Mouse (Mus musculus): ENCODE measurements around the gene Acap3. TPM values are rescaled to one million over a fixed set of nuclear protein-coding genes. Genes with fewer than 3 reads are reported as not detected.

The Acap3 gene
- polyA plus RNA-seq, 1 experiment: 31.0 TPM

DNA sequence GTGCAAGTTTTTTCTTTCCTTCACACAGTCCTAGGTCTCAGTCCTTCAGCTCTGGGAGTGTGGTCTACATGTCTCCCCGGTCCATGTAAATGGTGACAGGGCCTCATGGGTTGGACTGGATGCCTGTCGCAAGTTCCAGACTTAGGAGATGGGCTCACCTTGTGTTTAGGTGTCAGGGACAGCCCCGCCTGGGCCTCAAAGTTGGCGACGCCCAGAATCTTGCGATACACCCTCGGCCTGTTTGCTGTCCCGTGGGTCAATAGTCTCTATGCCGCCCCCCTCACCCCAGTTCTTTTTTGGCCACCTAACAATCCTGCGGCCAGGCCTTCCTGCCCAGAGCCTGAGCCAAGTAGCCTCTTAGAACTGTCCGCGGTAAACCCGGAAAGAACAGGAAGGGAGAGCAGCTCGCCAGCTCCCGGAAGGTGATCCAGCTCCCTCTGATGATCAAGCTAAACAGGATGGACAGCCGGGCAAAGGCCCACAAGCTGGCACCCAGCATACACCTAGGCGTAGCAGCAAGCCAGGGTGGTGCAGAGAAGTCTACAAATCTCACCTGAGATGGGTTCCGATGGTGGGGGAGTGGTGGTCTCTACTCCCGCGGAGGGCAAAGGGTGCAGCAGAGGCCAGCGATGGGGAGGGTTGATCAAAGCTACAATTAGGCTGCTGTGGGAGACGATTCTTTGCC, 22.9 kb upstream of the Acap3 start:
- Histone ChIP-seq H3K27me3 (ENCODE audit: control insufficient read depth, insufficient read depth, insufficient read length) (no peaks in the 10 kb centered on the region), H3ac (ENCODE audit: control insufficient read depth, insufficient read length, low read depth) (peak overlapping the region; percentile 92), H3K79me2 (ENCODE audit: control insufficient read depth, insufficient read depth) (peaks cover 64% of the 10 kb centered on the region), H3K4me3 (ENCODE audit: insufficient read depth, poor library complexity, severe bottlenecking) (peak overlapping the region; percentile 69), H3K36me3 (ENCODE audit: control insufficient read depth, insufficient read depth) (peaks cover 28% of the 10 kb centered on the region), H3K79me3 (ENCODE audit: low read depth) (peaks cover 26% of the 10 kb centered on the region)
- TF ChIP-seq FOSL1 (IDR thresholded peaks at IDR 0.05; ENCODE audit: insufficient read depth, low read length, poor library complexity, severe bottlenecking) (no peak), MYOD1 (IDR thresholded peaks at IDR 0.05; ENCODE audit: control insufficient read depth, insufficient read length, low read depth) (no peak), CTCF (IDR thresholded peaks at IDR 0.05; ENCODE audit: control insufficient read depth, insufficient read depth, insufficient read length) (no peak), MYOG (IDR thresholded peaks at IDR 0.05; ENCODE audit: control insufficient read depth, extremely low read depth, insufficient read length) (no peak), USF1 (IDR thresholded peaks at IDR 0.05; ENCODE audit: low read depth) (no peak), CEBPB (IDR thresholded peaks at IDR 0.05; ENCODE audit: low read depth) (no peak)

DNA sequence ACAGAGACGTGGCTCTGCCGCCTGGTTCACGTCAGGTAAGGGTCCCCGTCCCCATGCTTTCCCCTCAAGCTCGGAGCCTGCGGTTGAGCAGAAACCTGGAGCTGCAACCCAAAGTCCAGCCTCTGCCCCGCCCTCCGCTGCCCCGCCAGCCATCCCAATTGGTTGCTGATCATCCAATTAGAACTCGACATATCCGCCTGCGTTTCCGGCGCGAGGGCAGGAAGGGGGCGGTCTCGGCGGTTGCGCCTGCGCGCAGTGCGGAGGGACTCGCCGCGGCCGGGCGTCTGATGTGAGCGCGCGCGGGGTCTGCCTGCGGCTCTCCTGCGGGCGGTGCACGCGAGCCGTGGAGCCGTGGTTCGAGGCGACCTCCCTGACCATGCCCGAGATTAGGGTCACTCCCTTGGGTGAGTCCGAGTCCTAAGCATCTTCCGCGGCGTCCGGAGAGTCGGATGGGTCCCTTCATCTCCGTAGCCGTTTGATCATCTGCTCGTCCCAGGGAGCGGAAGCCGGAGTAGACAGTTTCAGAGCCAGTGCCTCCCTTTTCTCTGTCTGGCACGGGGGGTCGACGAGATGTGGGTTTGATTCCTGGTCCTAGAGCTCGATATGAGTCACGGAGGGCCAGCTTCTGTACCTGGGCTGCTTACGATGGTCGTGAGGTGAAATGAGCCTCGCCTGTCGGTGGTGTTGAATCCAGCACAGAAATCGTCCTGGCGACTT, 22.1 kb upstream of the Acap3 start, which contains the start of the genes Cptp and Ints11:
Gene Cptp (minus strand): TSS at position 124 of the 717 bp plus-strand sequence.
Gene Ints11 (plus strand): TSS at position 230 of the 717 bp plus-strand sequence.
- Histone ChIP-seq H3K36me3 (ENCODE audit: control insufficient read depth, insufficient read depth) (peaks cover 29% of the 10 kb centered on the region), H3K79me3 (ENCODE audit: low read depth) (peaks cover 29% of the 10 kb centered on the region), H3K27me3 (ENCODE audit: control insufficient read depth, insufficient read depth, insufficient read length) (no peaks in the 10 kb centered on the region), H3K4me3 (ENCODE audit: insufficient read depth, poor library complexity, severe bottlenecking) (peak within 1 kb of the TSS; percentile 69), H3K79me2 (ENCODE audit: control insufficient read depth, insufficient read depth) (peaks cover 71% of the 10 kb centered on the region), H3ac (ENCODE audit: control insufficient read depth, insufficient read length, low read depth) (peak within 1 kb of the TSS; percentile 99)
- TF ChIP-seq CTCF (IDR thresholded peaks at IDR 0.05; ENCODE audit: control insufficient read depth, insufficient read depth, insufficient read length) (no peak), MYOG (IDR thresholded peaks at IDR 0.05; ENCODE audit: control insufficient read depth, extremely low read depth, insufficient read length) (no peak), CEBPB (IDR thresholded peaks at IDR 0.05; ENCODE audit: low read depth) (no peak), MYOD1 (IDR thresholded peaks at IDR 0.05; ENCODE audit: control insufficient read depth, insufficient read length, low read depth) (no peak), MAX (IDR thresholded peaks at IDR 0.05) (no peak), FOSL1 (IDR thresholded peaks at IDR 0.05; ENCODE audit: insufficient read depth, low read length, poor library complexity, severe bottlenecking) (no peak), USF1 (IDR thresholded peaks at IDR 0.05; ENCODE audit: low read depth) (no peak)

DNA sequence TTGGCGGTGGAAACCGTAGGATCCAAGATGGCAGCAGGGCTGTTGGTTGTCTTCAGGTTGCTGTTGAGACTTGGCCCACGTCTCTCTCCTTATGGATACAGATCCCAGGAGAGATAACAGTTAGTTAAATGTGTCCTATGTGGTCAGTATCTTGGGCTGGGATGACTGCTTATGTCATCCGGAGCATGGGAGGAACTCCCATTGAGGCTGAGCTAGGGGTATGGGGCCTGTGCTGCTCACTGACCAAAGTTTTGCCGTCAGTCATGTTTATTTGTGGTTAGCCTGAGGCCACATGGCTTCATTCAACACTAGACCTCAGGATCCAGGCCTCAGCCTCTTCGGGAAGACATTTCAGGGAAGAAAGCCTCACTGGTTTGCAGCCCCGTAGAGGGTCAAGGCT, 20.2 kb upstream of the Acap3 start:
- H3K36me3 ChIP-seq (ENCODE audit: control insufficient read depth, insufficient read depth): peaks cover 35% of the 10 kb centered on the region
- no peaks in the 10 kb centered on the region for H3K27me3 ChIP-seq (ENCODE audit: control insufficient read depth, insufficient read depth, insufficient read length)
- TF ChIP-seq CEBPB (IDR thresholded peaks at IDR 0.05; ENCODE audit: low read depth) (no peak), USF1 (IDR thresholded peaks at IDR 0.05; ENCODE audit: low read depth) (peak; percentile 36), FOSL1 (IDR thresholded peaks at IDR 0.05; ENCODE audit: insufficient read depth, low read length, poor library complexity, severe bottlenecking) (no peak), MAX (IDR thresholded peaks at IDR 0.05) (no peak), MYOD1 (IDR thresholded peaks at IDR 0.05; ENCODE audit: control insufficient read depth, insufficient read length, low read depth) (no peak), CTCF (IDR thresholded peaks at IDR 0.05; ENCODE audit: control insufficient read depth, insufficient read depth, insufficient read length) (no peak), MYOG (IDR thresholded peaks at IDR 0.05; ENCODE audit: control insufficient read depth, extremely low read depth, insufficient read length) (no peak)
- H3K4me3 ChIP-seq (ENCODE audit: insufficient read depth, poor library complexity, severe bottlenecking): no peak overlapping the region
- peaks cover 32% of the 10 kb centered on the region for H3K79me3 ChIP-seq (ENCODE audit: low read depth)
- peaks cover 75% of the 10 kb centered on the region for H3K79me2 ChIP-seq (ENCODE audit: control insufficient read depth, insufficient read depth)
- H3ac ChIP-seq (ENCODE audit: control insufficient read depth, insufficient read length, low read depth): no peak overlapping the region

DNA sequence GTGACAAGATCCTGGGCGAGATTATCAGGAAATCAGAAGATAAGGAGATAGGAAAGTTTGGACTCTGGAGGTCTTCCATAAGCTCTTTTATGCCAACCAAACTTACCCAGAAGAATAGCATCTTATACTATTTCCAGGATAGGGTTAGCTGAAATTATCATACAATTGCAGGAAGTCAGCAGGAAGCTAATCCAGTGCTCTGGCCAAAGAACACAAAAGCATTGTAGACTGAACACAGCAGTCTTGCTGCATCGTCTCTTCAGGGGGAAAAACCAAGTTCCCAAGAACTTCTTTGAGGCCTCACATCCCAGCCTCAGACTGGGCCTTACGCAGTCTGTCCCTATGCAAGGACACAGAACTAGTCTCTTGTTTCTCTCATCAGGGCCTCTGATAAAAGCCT, 8.0 kb upstream of the Acap3 start:
- peaks cover 5% of the 10 kb centered on the region for H3K79me3 ChIP-seq (ENCODE audit: low read depth)
- H3K79me2 ChIP-seq (ENCODE audit: control insufficient read depth, insufficient read depth): peaks cover 22% of the 10 kb centered on the region
- no peak overlapping the region for H3K4me3 ChIP-seq (ENCODE audit: insufficient read depth, poor library complexity, severe bottlenecking)
- H3K36me3 ChIP-seq (ENCODE audit: control insufficient read depth, insufficient read depth): peaks cover 30% of the 10 kb centered on the region
- no peaks in the 10 kb centered on the region for H3K27me3 ChIP-seq (ENCODE audit: control insufficient read depth, insufficient read depth, insufficient read length)
- no peak for TF ChIP-seq FOSL1 (IDR thresholded peaks at IDR 0.05; ENCODE audit: insufficient read depth, low read length, poor library complexity, severe bottlenecking)
- TF ChIP-seq CEBPB (IDR thresholded peaks at IDR 0.05; ENCODE audit: low read depth): no peak
- TF ChIP-seq USF1 (IDR thresholded peaks at IDR 0.05; ENCODE audit: low read depth): no peak
- TF ChIP-seq MYOG (IDR thresholded peaks at IDR 0.05; ENCODE audit: control insufficient read depth, extremely low read depth, insufficient read length): no peak
- no peak for TF ChIP-seq CTCF (IDR thresholded peaks at IDR 0.05; ENCODE audit: control insufficient read depth, insufficient read depth, insufficient read length)
- TF ChIP-seq MAX (IDR thresholded peaks at IDR 0.05): no peak
- TF ChIP-seq MYOD1 (IDR thresholded peaks at IDR 0.05; ENCODE audit: control insufficient read depth, insufficient read length, low read depth): no peak
- no peak overlapping the region for H3ac ChIP-seq (ENCODE audit: control insufficient read depth, insufficient read length, low read depth)

DNA sequence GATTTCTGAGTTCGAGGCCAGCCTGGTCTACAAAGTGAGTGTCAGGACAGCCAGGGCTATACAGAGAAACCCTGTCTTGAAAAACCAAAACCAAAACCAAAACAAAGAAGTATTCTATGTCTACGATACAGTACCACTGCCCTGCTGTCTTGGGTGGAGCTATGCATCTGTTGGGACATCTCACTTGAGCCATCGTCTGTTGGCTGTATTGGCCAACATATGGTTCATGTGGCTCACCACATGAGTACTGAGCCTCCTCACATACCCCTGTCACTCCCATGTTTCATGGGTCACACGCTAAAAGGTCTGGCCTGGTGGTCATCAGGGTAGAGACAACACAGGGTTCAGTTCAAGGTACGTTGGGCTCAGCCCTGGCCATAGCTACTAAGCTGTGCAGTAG, 5.3 kb upstream of the Acap3 start:
- no peak overlapping the region for H3K4me3 ChIP-seq (ENCODE audit: insufficient read depth, poor library complexity, severe bottlenecking)
- peaks cover 23% of the 10 kb centered on the region for H3K79me2 ChIP-seq (ENCODE audit: control insufficient read depth, insufficient read depth)
- no peak for TF ChIP-seq FOSL1 (IDR thresholded peaks at IDR 0.05; ENCODE audit: insufficient read depth, low read length, poor library complexity, severe bottlenecking)
- TF ChIP-seq CEBPB (IDR thresholded peaks at IDR 0.05; ENCODE audit: low read depth): no peak
- no peak for TF ChIP-seq MYOD1 (IDR thresholded peaks at IDR 0.05; ENCODE audit: control insufficient read depth, insufficient read length, low read depth)
- no peak for TF ChIP-seq USF1 (IDR thresholded peaks at IDR 0.05; ENCODE audit: low read depth)
- TF ChIP-seq MYOG (IDR thresholded peaks at IDR 0.05; ENCODE audit: control insufficient read depth, extremely low read depth, insufficient read length): no peak
- no peak for TF ChIP-seq CTCF (IDR thresholded peaks at IDR 0.05; ENCODE audit: control insufficient read depth, insufficient read depth, insufficient read length)
- no peak for TF ChIP-seq MAX (IDR thresholded peaks at IDR 0.05)
- H3K27me3 ChIP-seq (ENCODE audit: control insufficient read depth, insufficient read depth, insufficient read length): no peaks in the 10 kb centered on the region
- H3K79me3 ChIP-seq (ENCODE audit: low read depth): peaks cover 7% of the 10 kb centered on the region
- H3K36me3 ChIP-seq (ENCODE audit: control insufficient read depth, insufficient read depth): peaks cover 42% of the 10 kb centered on the region
- H3ac ChIP-seq (ENCODE audit: control insufficient read depth, insufficient read length, low read depth): no peak overlapping the region

All from C2C12 (cell line).